In the genomic region with DNA sequence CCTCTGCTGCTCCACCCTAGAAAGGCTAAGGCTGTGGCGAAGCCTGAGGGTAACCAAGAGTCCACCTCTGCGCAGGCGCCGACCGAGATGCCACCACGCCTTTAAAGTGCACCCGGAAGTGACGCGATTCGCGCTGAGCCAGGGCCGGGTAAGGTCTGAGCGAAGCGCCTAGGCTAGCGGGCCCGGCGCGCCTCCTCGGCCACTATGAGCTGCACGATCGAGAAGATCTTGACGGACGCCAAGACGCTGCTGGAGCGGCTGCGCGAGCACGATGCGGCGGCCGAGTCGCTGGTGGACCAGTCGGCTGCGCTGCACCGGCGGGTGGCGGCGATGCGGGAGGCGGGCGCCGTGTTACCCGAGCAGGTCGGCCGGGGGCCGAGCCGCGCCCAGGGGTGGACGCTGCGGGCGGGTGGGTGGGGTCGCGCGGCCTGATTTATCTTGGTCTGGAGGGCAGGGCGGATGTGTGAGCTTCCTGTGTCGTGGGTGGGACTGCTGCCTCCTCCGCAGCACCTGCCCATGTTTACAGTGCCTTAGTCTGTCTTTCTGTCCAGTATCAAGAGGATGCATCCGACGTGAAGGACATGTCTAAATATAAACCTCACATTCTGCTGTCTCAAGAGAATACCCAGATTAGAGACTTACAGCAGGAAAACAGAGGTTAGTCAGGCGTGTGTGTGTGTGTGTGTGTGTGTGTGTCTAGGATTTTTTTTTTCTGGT, we compare ENCODE assay signal across 8 mouse cellular contexts. TPM values are rescaled to one million over a fixed set of nuclear protein-coding genes. Genes with fewer than 3 reads are reported as not detected.
A peak's percentile ranks its signal among the peaks of the same experiment; 100 is the strongest.
DNase-seq lines count a peak whose midpoint lies in the region; ATAC-seq lines count a peak whose summit lies in the region.

A gene (plus strand): TSS at position 104 of the 717 bp plus-strand sequence.

- H3K27ac ChIP-seq in hindbrain, embryonic 15.5 days (replicated peaks): peak within 1 kb of the TSS; percentile 94

- WGBS in hindbrain, embryonic 15.5 days: under 1% methylated on average over 48 of the region's 60 CpGs

- peaks cover 29% of the 10 kb centered on the region for H3K36me3 ChIP-seq in hindbrain, embryonic 15.5 days

- ATAC-seq in hindbrain, embryonic 15.5 days (ENCODE audit: low FRiP score, low read depth): peak; percentile 98

- H3K4me1 ChIP-seq in hindbrain, embryonic 15.5 days (replicated peaks): peaks cover 21% of the 10 kb centered on the region

- H3K9me3 ChIP-seq in hindbrain, embryonic 15.5 days: no peaks in the 10 kb centered on the region

- peak within 1 kb of the TSS; percentile 60 for H3K4me2 ChIP-seq in hindbrain, embryonic 15.5 days

- peak within 1 kb of the TSS; percentile 91 for H3K9ac ChIP-seq in hindbrain, embryonic 15.5 days

- peak within 1 kb of the TSS; percentile 82 for H3K4me3 ChIP-seq in hindbrain, embryonic 15.5 days

- H3K27me3 ChIP-seq in hindbrain, embryonic 15.5 days: no peaks in the 10 kb centered on the region

- peak; percentile 95 for DNase-seq in R1 (ENCODE audit: low read depth, low spot score)
- DNase-seq in cerebellum, postnatal 25 days: peak; percentile 95 to 96
- peak; percentile 96 for DNase-seq in frontal cortex, postnatal 36 days (ENCODE audit: low spot score in 2 of 2)
- peak; percentile 90 for DNase-seq in left cerebral cortex, adult 11 months (ENCODE audit: low spot score)
- DNase-seq in lung, postnatal 4 days: peak; percentile 96
- peak; percentile 75 for DNase-seq in retina, postnatal 7 days (ENCODE audit: low read depth, low spot score)
- DNase-seq in urinary bladder, adult 2 months (ENCODE audit: low spot score): peak; percentile 91

RNA-seq across cellular contexts. Expression of the gene that starts here (rescaled TPM):
- polyA plus RNA-seq in hindbrain, embryonic 15.5 days (2015; fragmentation: Nextera tagmentation; extraction: Ambion mirVana): 57.8 and 61.7 TPM in 2 replicates
- 37.5 and 42.5 TPM in 2 replicates for polyA plus RNA-seq in urinary bladder, adult 2 months (2012; rRNA removed)

Comparison
In these comparisons a context has a peak if more than half of its experiments do, and no peak if none do; other contexts are left out.
1. Peak in every context shown above with its lines: DNase-seq, ATAC-seq, H3K4me3 ChIP-seq and H3K27ac ChIP-seq.